Mouse (Mus musculus) heart, adult 11 months (tissue): ENCODE measurements at regions not wholly inside any gene's neighbourhood (a gene's known extent, or its start where the extent isn't known, plus 50 kb on each side); places are given as distances from the start of the nearest gene placed in this dataset.

Experiments
- DNase-seq: peaks from one replicate; pipeline ENCODE4 v3.0.0; 2022

GRCm38 (mm10) chr2:17290709-17291108 lies 440.6 kb downstream of the Nebl start:
- DNase-seq, result peak; percentile 37

DNA sequence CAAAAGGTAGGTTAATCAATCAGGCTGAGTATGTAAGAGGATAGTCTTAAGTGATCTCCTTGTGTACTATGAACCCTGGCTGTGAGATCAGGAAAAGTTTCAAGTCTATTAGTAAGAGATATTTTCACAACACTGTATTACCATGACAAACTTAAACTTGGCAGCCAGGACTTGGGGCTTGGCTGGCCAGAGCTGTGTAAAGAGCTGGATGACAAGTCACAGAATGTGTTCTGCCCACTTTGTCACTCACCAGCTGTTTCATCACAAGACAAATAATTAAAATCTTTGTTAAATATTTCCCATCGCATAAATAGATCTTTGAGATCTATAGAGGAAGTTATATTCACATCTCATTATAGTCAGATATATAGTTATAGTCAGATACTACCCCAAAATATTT lies 443.7 kb downstream of the Nebl start:
- peak; percentile 89 for DNase-seq

DNA sequence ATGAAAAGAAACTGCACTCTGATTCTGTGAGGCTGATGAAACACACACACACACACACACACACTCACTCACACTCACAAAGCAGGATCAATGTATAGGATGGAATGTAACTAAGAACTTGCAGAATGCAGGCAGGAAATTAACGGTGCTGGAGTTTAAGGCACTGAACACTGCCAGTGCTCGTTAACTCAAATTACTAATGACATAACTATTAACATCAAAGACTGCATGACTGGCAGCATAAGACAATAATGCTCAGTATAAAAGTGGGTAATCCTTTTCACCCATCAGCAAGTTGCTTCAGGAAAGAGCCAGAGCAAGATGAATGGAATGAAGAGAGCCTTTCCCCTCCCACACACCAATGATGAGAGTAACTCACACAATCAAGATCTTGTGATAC lies 481.3 kb downstream of the Nebl start:
- DNase-seq, result no peak

GRCm38 (mm10) chr2:17245821-17246220 lies 485.4 kb downstream of the Nebl start:
- DNase-seq, result no peak

DNA sequence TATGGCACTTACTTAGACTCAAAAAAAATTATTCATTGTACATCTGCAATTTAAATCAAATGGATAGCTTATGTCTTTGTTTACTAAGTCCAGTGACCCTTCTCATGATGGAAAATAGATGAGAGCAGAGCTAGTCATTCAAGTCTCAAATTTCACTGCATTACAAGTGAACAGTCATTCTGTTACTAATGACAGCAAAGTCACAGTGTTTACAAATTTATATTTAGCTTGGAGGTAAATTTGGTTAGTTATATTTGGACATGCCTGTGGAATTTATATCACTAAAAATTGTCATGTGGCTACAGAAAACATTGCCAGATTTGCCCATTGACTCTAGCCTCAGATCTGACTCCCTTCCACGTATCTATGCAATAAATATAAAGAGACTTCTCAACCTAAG lies 515.7 kb downstream of the Nebl start:
- DNase-seq, result no peak

DNA sequence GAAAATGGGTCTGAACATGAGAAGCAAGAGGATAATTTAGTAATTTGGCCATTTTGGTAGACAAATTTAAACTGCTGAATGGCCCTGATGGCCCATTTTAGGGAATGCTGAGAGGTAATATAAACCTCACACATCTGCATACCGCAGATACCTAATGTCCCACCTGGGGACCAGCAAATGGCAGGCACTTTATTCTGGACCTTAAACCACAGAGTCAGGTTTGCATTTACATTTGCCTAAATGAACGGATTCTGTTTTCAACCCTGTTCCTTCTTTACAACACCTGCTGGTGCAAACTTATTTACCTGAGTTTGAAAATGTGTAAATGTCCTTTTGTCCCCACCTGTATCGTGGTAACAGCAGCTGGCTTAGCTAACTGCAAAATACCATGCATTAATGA lies 516.4 kb downstream of the Nebl start:
- no peak for DNase-seq

GRCm38 (mm10) chr2:17212566-17212965 lies 518.7 kb downstream of the Nebl start:
- peak; percentile 86 for DNase-seq

DNA sequence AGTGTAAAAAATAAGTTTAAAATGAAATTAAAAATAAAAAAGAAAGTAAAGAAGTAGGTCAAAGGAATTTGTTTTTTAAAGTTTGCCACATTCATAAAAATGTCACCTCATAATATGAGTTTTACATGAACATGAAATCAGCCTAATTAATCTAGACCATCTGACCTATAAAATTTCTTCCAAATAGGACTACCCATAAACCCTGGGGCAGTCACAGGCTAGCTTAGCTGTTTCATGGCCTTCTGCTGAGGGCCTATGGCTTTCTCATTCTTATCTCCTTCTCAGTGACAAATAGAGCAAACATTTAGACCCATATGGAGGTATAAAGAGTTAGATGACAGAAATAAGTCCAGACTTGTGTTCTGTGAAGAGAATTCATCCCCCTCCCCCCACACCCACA lies 520.2 kb downstream of the Nebl start:
- no peak for DNase-seq

GRCm38 (mm10) chr2:17193611-17194010 lies 537.7 kb downstream of the Nebl start:
- DNase-seq, result peak; percentile 97

- DNase-seq, result no peak
Measured at GRCm38 (mm10) chr2:17189169-17189568, 542.1 kb downstream of the Nebl start.

- no peak for DNase-seq
Measured at GRCm38 (mm10) chr2:17187822-17188221, 543.4 kb downstream of the Nebl start.

GRCm38 (mm10) chr2:17183696-17184095 lies 547.6 kb downstream of the Nebl start:
- DNase-seq, result no peak

GRCm38 (mm10) chr2:17181597-17181996 lies 549.7 kb downstream of the Nebl start:
- no peak for DNase-seq

GRCm38 (mm10) chr2:17168896-17169295 lies 562.4 kb downstream of the Nebl start:
- DNase-seq, result no peak

DNA sequence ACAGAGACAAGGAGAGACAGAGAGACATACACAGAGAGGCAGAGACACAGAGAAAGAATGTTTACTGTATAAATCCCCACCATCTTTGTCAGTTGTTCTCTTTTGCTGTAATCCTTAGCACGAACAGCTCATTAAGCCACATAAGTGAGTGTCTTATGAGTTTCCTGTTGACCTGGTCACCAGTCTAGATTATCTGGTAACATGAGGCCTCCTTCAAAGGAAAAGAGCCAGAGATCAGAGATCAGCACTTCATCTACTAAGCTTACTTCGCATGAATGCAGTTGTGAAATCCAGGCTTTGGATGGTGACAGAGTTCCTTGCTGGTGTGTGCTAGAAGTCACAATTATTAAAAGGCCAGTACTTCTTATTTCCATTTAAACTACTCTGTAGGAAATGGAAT lies 566.2 kb downstream of the Nebl start:
- DNase-seq, result no peak

DNA sequence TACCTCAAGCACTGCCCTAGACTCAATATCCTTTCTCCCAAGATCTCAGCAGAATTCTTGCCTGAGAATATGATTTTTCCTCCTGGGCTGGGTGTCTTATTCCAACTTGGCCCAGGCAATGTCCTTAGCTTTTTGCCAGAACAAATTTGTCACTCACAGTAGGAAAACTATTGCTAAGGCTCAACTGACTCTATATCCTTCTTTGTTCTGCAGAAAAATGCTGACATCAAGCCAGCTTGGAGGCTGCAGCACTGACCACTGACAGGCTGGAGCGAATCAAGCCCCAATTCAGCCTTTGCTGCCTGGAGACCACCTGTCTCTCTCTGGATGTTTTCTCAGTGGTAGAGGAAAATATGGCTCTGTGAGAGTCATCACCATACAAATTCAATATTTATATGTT lies 572.8 kb downstream of the Nebl start:
- peak; percentile 87 for DNase-seq

DNA sequence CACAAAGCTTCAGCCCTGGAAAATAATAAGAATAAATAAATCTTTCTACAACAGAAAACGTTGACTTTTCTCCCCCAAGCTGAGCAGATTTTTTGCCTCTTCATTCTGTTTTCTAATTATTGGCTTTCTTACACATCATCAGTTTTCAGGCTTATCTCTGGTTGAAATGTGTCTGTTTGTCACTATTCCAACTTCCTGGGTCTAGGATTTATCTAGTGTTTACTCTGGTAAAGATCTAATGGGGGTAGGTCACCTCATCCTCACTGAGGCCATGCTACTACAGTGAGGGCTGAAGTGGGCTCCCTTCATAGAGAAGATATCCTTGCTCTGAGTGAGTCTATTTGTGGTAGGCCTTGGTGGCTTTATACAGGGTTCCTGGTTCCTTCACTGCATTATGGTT lies 573.9 kb downstream of the Nebl start:
- DNase-seq, result no peak

- no peak for DNase-seq
Measured at GRCm38 (mm10) chr2:17155596-17155995, 575.7 kb downstream of the Nebl start.

DNA sequence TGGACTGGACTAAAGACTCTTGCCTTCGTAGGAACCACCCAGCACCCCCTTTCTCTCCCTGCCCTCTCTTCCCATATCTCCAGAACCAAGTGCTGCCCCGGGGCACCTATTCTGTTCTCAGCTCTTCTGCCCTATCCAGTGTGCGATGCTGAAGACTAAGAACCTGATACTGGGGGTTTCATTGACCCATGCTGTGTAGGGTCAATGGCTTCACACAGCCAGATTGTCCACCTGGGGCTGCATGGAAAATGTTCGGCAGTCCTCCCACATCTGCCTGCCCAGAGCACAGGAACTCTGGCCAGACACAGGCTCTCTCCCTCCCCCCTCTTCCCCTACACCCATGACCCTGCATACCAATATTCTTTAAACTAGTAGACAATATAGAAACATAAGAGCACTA lies 607.6 kb downstream of the Nebl start:
- no peak for DNase-seq

- no peak for DNase-seq
Measured at GRCm38 (mm10) chr2:17117292-17117691, 614.0 kb downstream of the Nebl start.

- no peak for DNase-seq
Measured at GRCm38 (mm10) chr2:17111177-17111576, 620.1 kb downstream of the Nebl start.

GRCm38 (mm10) chr2:17101161-17101560 lies 630.1 kb downstream of the Nebl start:
- no peak for DNase-seq

GRCm38 (mm10) chr2:17097546-17097945 lies 633.7 kb downstream of the Nebl start:
- peak; percentile 68 for DNase-seq

- no peak for DNase-seq
Measured at GRCm38 (mm10) chr2:17091454-17091853, 639.8 kb downstream of the Nebl start.

DNA sequence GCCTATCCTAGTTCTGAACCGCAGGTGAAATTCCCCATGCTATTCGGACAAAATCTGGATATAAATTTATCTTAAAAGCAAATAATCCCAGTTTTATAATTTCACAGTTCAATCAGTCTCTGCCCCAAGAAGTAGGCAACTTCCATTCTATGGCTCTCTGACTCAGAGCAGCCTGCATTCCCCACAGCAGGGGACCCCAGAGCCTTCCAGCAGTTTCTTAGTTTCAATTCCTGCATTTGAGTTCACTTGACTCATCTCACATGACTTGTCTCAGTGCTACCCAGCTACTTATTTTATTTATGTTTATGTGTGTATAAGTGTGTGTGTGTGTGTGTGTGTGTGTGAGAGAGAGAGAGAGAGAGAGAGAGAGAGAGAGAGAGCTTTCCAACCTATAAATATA lies 650.0 kb downstream of the Nebl start:
- no peak for DNase-seq
